Comparison of ENCODE assay signal across 11 mouse cellular contexts in the genomic region with DNA sequence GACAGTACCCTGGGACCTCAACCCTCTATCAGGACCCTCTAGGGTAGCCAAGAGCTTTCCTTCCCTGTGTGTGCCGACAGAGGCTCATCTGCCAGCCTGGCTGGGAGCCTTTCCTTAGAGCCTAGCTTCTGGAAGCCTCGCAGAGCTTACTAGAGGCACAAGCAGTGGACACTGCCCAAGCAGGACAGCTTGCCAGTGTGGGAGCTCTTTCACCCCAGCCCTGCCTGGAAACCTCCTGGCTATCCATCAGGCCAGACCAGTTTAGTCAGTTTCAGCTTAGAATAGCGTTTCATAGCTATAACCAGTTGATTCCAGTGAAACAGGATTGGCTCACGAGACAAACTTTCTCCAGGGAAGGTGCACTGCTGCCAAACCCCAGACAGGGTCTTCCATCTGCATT.
DNase-seq lines count a peak whose midpoint lies in the region; ATAC-seq lines count a peak whose summit lies in the region.
"Had no signal": no experiment of that assay in that cellular context is flagged by ENCODE, and none has a peak within 500 bp of the region (broad histone marks: within the 10 kb centered on the region; RNA-seq: fewer than 3 reads in every experiment).

No protein-coding gene starts in this region.

- no peak for ATAC-seq in hindbrain, embryonic 14.5 days (ENCODE audit: low FRiP score)

- no peaks in the 10 kb centered on the region for H3K27me3 ChIP-seq in hindbrain, embryonic 14.5 days (ENCODE audit: control insufficient read depth, insufficient read depth, low read length)
- H3K27me3 ChIP-seq: embryonic facial prominence, embryonic 15.5 days; limb, embryonic 13.5 days had no signal

- DNase-seq in gastrocnemius, postnatal 14 days: peak; percentile 53
- DNase-seq in gastrocnemius, adult 18-20 months (ENCODE audit: low spot score): no peak
- peak; percentile 81 for DNase-seq in adipocyte (ENCODE audit: low spot score)
- peak; percentile 66 to 70 for DNase-seq in cerebellum, postnatal 36 days
- DNase-seq in kidney, postnatal 10 days: peak; percentile 58
- DNase-seq in retina, postnatal 1 day: no peak
- DNase-seq in right cerebral cortex, adult 2 months (ENCODE audit: low spot score in 2 of 2): no peak
- DNase-seq in hindbrain, embryonic 14.5 days (ENCODE audit: low spot score): no peak
- DNase-seq: right cerebral cortex, adult 18-20 months had no signal

- no peak overlapping the region for H3K27ac ChIP-seq in hindbrain, embryonic 14.5 days
- H3K27ac ChIP-seq: embryonic facial prominence, embryonic 15.5 days; limb, embryonic 13.5 days had no signal

- H3K4me1 ChIP-seq in hindbrain, embryonic 14.5 days (replicated peaks; ENCODE audit: control insufficient read depth, insufficient read depth, low read length): peaks cover 12% of the 10 kb centered on the region

- H3K9ac ChIP-seq in hindbrain, embryonic 14.5 days: no peak overlapping the region
- H3K9ac ChIP-seq: embryonic facial prominence, embryonic 15.5 days; limb, embryonic 13.5 days had no signal

- H3K36me3 ChIP-seq in hindbrain, embryonic 14.5 days (replicated peaks; ENCODE audit: control insufficient read depth, insufficient read depth): no peaks in the 10 kb centered on the region
- H3K36me3 ChIP-seq: embryonic facial prominence, embryonic 15.5 days had no signal

- 80% methylated on average over 4 of the region's 4 CpGs for WGBS in hindbrain, embryonic 14.5 days

- intact Hi-C loops in gastrocnemius, postnatal 14 days (cut with DNase I; ENCODE audit: low total_unique reads): no loop called here

- no peak overlapping the region for H3K4me2 ChIP-seq in hindbrain, embryonic 14.5 days (replicated peaks)
- H3K4me2 ChIP-seq: embryonic facial prominence, embryonic 15.5 days; limb, embryonic 13.5 days had no signal

- no peak overlapping the region for H3K4me3 ChIP-seq in hindbrain, embryonic 14.5 days (replicated peaks; ENCODE audit: low read length)
- H3K4me3 ChIP-seq: embryonic facial prominence, embryonic 15.5 days; limb, embryonic 13.5 days had no signal

- no peaks in the 10 kb centered on the region for H3K9me3 ChIP-seq in hindbrain, embryonic 14.5 days (ENCODE audit: control insufficient read depth, low read length)
- H3K9me3 ChIP-seq: embryonic facial prominence, embryonic 15.5 days had no signal

Comparison
In these comparisons a context has a peak if more than half of its experiments do, and no peak if none do; other contexts are left out.
1. DNase-seq: peak in gastrocnemius, postnatal 14 days (single experiment), adipocyte (single experiment), cerebellum, postnatal 36 days (2 of 2) and kidney, postnatal 10 days (single experiment); none in gastrocnemius, adult 18-20 months (single experiment), retina, postnatal 1 day (single experiment), right cerebral cortex, adult 2 months (0 of 2) and hindbrain, embryonic 14.5 days (single experiment).